Mouse (Mus musculus): ENCODE results near the gene Tsacc.

DNA sequence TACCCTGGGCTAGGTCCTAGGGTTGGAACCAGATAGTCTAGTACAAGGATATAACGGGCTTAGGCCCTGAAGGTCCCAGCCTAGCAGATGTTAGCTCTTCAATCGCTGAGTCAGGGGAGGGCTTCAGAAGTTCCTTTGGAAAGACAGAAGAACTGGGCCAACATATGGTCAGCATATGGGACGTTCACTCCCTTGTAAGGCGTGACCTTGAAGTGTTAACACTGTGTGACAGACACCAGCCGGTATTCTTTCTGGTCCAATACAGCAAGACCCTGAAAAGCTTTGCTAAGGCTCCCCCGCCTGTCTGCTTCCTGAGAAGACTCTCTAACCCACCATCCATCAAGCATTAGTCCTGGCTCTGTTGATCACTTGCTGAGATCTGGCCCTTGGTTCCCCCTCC, 40.8 kb downstream of the Tsacc start:
- TF ChIP-seq TAL1 (IDR thresholded peaks at IDR 0.05; ENCODE audit: low read length), result no peak
- no peak for TF ChIP-seq GATA1 (IDR thresholded peaks at IDR 0.05; ENCODE audit: low read length)

Data from erythroblast, embryonic 14.5 days (primary cell).